Mouse (Mus musculus) thymus, adult 2 months (tissue): ENCODE results near the gene Efcab9.

ENCODE experiments used
- CTCF ChIP-seq: fragments of 200-500 bp; IDR thresholded peaks from 2 replicates; pipeline ENCODE4 v1.5.1; 2012; ENCODE audit warnings: mild to moderate bottlenecking, control low read depth, low read length, moderate library complexity, borderline replicate concordance; ENCODE audit not compliant: control insufficient read depth, poor library complexity, insufficient read depth; ENCODE audit errors: extremely low read depth
- POLR2A ChIP-seq: fragments of 200-500 bp; IDR thresholded peaks from 2 replicates; pipeline ENCODE4 v1.6.1; 2012; ENCODE audit warnings: mild to moderate bottlenecking, low read length, control low read depth, moderate library complexity; ENCODE audit not compliant: control insufficient read depth, poor library complexity, insufficient read depth; ENCODE audit errors: extremely low read depth

- no peak for TF ChIP-seq CTCF
- TF ChIP-seq POLR2A: no peak
Measured at GRCm38 (mm10) chr11:32564629-32565028, 32.7 kb upstream of the Efcab9 start.
